Mouse (Mus musculus): ENCODE measurements around the gene Miip.

DNA sequence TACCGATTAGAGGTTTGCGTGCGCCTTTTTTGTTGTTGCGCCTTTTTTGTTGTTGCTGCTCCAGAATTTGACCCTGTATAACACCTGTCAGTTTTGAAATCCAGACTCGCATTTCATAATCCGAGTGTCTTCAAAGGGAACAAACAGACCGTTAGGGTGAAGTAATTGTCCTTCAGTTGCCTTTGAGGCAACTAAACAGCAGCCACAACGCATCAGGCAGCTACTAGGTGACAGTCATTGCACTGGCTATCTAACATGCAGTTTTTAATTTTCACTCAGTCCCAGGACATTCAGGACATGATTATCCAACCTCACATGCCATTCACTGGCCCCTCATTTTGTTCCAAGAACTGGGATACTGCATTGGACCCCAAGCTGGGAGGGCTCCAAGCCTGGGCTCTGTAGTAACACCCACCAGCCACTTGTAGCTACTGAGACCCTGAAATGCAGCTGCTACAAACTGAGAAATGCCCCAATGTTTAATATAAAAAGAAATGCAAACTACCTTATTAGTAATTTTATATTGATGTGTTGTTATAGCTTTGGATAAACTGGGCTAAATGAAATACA is 36.6 kb upstream of the Miip start:
- no peak for TF ChIP-seq CTCF (IDR thresholded peaks at IDR 0.05; ENCODE audit: borderline replicate concordance, insufficient read depth, low read length)
- TF ChIP-seq POLR2A (IDR thresholded peaks at IDR 0.05; ENCODE audit: low read depth, low read length): no peak
